Mouse (Mus musculus) kidney, adult 2 months (tissue): ENCODE data around the gene Car2. TPM values are rescaled to one million over a fixed set of nuclear protein-coding genes. Genes with fewer than 3 reads are reported as not detected.

Experiments used
- DNase-seq: peaks from one replicate; pipeline ENCODE4 v3.0.0; 2021
- H3K27ac ChIP-seq: fragments of 200-500 bp; 2 replicates; pipeline ENCODE4 v1.5.1; 2012; ENCODE audit warnings: low read depth, low read length, control low read depth, inconsistent platforms; ENCODE audit not compliant: insufficient read depth
- H3K27me3 ChIP-seq: fragments of 200-500 bp; replicated peaks from 2 replicates; pipeline ENCODE4 v1.6.1; 2012; ENCODE audit warnings: mild to moderate bottlenecking, moderate library complexity, low read length, inconsistent platforms; ENCODE audit not compliant: control insufficient read depth, insufficient read depth
- H3K36me3 ChIP-seq: fragments of 200-500 bp; 2 replicates; pipeline ENCODE4 v1.6.1; 2012; ENCODE audit warnings: mild to moderate bottlenecking, moderate library complexity, low read length, inconsistent platforms; ENCODE audit not compliant: control insufficient read depth, insufficient read depth
- H3K4me1 ChIP-seq: fragments of 200-500 bp; 2 replicates; pipeline ENCODE4 v1.6.1; 2011; ENCODE audit warnings: low read length; ENCODE audit not compliant: control insufficient read depth, insufficient read depth
- H3K4me3 ChIP-seq: fragments of 200-500 bp; 2 replicates; pipeline ENCODE4 v1.5.1; 2011; ENCODE audit warnings: mild to moderate bottlenecking, low read depth, low read length, control low read depth; ENCODE audit not compliant: insufficient read depth
- CTCF ChIP-seq: fragments of 200-500 bp; conservative IDR thresholded peaks from 2 replicates; pipeline ENCODE4 v1.5.1; 2011; ENCODE audit warnings: low read depth, mild to moderate bottlenecking, control low read depth, low read length, moderate library complexity, mixed read lengths; ENCODE audit not compliant: insufficient read depth, insufficient read length
- POLR2A ChIP-seq: fragments of 200-500 bp; IDR thresholded peaks from one replicate; pipeline ENCODE4 v1.6.1; 2011; ENCODE audit warnings: low read depth, low read length, control low read depth
- WGBS: fragments of 180-500 bp; shearing (Covaris S2); methylation state at CpG from one replicate; pipeline ENCODE4 v1.1.7; 2018; 5-methylcytosine and 5-hydroxymethylcytosine counted together
- polyA plus RNA-seq: library from polyadenylated mRNA; depleted of rRNA; stranded (reverse); fragments of >200 nt; gene quantifications from 2 replicates; pipeline ENCODE4 v1.2.3, GENCODE M21; 2012

Car2 gene
- polyA plus RNA-seq, 1 experiment = 1,611 TPM

DNA sequence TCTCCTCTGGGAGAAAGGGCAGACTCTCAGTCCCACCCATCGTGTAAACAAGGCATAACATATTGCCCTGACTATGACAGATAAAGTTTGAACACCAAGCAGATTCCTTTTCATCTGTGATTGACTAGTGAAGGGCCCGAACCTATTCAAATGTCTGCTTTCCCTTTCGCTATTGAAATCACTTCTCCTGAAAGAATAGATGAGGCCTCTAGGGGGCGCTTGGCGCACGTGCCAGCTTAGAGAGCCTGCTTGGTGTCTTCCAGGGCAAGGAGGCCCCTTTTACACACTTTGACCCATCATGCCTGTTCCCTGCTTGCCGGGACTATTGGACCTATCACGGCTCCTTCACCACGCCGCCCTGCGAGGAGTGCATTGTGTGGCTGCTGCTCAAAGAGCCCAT lies 16.3 kb upstream of the Car2 start:
- no peak for TF ChIP-seq POLR2A
- peak; percentile 70 for TF ChIP-seq CTCF
- peak overlapping the region; percentile 29 for H3K4me3 ChIP-seq
- no peak overlapping the region for H3K27ac ChIP-seq
- DNase-seq = peak; percentile 79
- no peaks in the 10 kb centered on the region for H3K4me1 ChIP-seq
- WGBS = 21% methylated on average over 11 of the region's 11 CpGs
- no peaks in the 10 kb centered on the region for H3K27me3 ChIP-seq
- H3K36me3 ChIP-seq = no peaks in the 10 kb centered on the region

- Histone ChIP-seq H3K4me3 (no peak overlapping the region), H3K27me3 (no peaks in the 10 kb centered on the region), H3K36me3 (no peaks in the 10 kb centered on the region), H3K4me1 (no peaks in the 10 kb centered on the region), H3K27ac (no peak overlapping the region)
- WGBS = 51% methylated on average over 1 of the region's 1 CpGs
- peak; percentile 55 for DNase-seq
- TF ChIP-seq POLR2A (no peak), CTCF (no peak)
These were observed 15.5 kb upstream of the Car2 start for GRCm38 (mm10) chr3:14870528-14870927.

GRCm38 (mm10) chr3:14871386-14871785 lies 14.7 kb upstream of the Car2 start:
- no peak overlapping the region for H3K4me3 ChIP-seq
- H3K4me1 ChIP-seq = no peaks in the 10 kb centered on the region
- H3K27ac ChIP-seq = no peak overlapping the region
- no peaks in the 10 kb centered on the region for H3K27me3 ChIP-seq
- WGBS = 53% methylated on average over 7 of the region's 7 CpGs
- TF ChIP-seq CTCF (no peak; the same call in 1 of the 2 replicates), POLR2A (no peak)
- no peaks in the 10 kb centered on the region for H3K36me3 ChIP-seq
- peak; percentile 72 for DNase-seq

GRCm38 (mm10) chr3:14874402-14875040 lies 11.6 kb upstream of the Car2 start:
- no peaks in the 10 kb centered on the region for H3K27me3 ChIP-seq
- no peak overlapping the region for H3K27ac ChIP-seq
- WGBS = 38% methylated on average over 8 of the region's 8 CpGs
- no peaks in the 10 kb centered on the region for H3K36me3 ChIP-seq
- H3K4me1 ChIP-seq = no peaks in the 10 kb centered on the region
- peak; percentile 74 for DNase-seq
- TF ChIP-seq CTCF (peak; percentile 38), POLR2A (no peak)
- H3K4me3 ChIP-seq = no peak overlapping the region

DNA sequence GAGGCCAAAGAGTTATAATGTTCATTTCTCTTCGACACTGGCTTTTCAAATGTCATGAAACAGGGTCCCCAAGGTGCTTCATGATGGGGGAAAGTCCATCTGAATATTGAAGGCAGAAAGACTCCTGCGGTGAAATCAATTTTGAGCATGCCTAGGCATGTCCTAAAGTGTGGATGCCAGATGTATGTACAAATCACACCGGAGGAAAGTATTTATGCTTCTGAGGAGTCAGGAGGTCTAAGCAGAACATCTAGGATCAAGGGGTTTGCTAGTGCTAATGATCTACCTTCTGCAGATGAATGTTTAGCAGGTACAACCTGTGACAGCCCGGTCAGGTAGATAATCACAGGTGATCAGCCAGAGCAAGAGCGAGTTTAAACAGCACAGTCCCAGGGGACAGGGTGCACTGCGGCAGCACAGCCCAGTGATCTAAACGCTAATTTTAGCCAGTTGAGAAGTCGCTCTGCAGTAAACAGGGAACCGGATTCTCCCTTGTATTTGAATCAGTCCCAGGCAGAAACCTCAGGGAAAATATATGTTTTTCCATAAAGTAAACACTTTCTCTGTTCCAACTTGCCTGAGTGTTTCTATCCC lies 9.7 kb upstream of the Car2 start:
- 55% methylated on average over 9 of the region's 9 CpGs for WGBS
- DNase-seq = no peak
- Histone ChIP-seq H3K4me3 (no peak overlapping the region), H3K27me3 (no peaks in the 10 kb centered on the region), H3K27ac (no peak overlapping the region), H3K4me1 (no peaks in the 10 kb centered on the region), H3K36me3 (no peaks in the 10 kb centered on the region)
- TF ChIP-seq POLR2A (no peak), CTCF (no peak)

GRCm38 (mm10) chr3:14877251-14877909 lies 8.7 kb upstream of the Car2 start:
- 90% methylated on average over 7 of the region's 7 CpGs for WGBS
- H3K4me3 ChIP-seq = no peak overlapping the region
- H3K27ac ChIP-seq = no peak overlapping the region
- H3K36me3 ChIP-seq = no peaks in the 10 kb centered on the region
- DNase-seq = no peak
- no peaks in the 10 kb centered on the region for H3K27me3 ChIP-seq
- no peaks in the 10 kb centered on the region for H3K4me1 ChIP-seq
- TF ChIP-seq POLR2A (no peak), CTCF (no peak)

DNA sequence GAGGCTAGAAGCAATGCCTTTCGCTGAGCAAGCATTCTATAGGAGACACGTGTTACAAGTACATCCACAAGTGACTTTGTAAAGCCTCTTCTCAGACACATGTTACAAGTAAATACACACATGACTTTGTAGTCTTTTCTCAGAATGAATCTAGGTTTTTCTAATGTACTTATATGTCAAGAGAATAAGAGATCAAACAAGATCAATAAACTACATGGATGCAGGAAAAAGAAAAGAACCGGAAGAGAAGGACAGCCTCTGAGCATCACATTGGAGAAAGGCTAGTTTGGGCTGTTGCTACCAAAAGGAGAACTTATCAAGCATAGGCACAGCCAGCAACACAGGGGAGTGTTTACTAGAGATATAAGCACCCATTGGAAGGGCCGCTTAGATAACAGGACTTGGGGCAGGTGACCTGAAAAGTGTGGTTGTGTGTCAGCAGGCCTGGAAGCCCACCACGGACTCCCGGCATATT lies 7.3 kb upstream of the Car2 start:
- TF ChIP-seq POLR2A (no peak), CTCF (no peak)
- no peak for DNase-seq
- H3K4me1 ChIP-seq = no peaks in the 10 kb centered on the region
- no peak overlapping the region for H3K4me3 ChIP-seq
- no peak overlapping the region for H3K27ac ChIP-seq
- H3K27me3 ChIP-seq = no peaks in the 10 kb centered on the region
- 86% methylated on average over 6 of the region's 6 CpGs for WGBS
- no peaks in the 10 kb centered on the region for H3K36me3 ChIP-seq
